Mouse (Mus musculus) MEL (cell line): ENCODE results near the gene Tex35. TPM values are rescaled to one million over a fixed set of nuclear protein-coding genes. Genes with fewer than 3 reads are reported as not detected.

Experiments
- DNase-seq: peaks from one replicate; pipeline ENCODE4 v3.0.0; 2011; ENCODE audit warnings: low read depth, low spot score
- H3K27ac ChIP-seq: 2 replicates; pipeline ENCODE4 v1.5.1; 2012; ENCODE audit warnings: low read depth, mild to moderate bottlenecking, control low read depth, low read length, moderate library complexity; ENCODE audit not compliant: control insufficient read depth
- H3K27me3 ChIP-seq, 2 experiments: fragments of 150-350 bp in 1 of 2; sonication (generic) in 1 of 2; 2 replicates each; pipeline ENCODE4 v1.6.1; 2012; ENCODE audit warnings: low read length in 2 of 2, mild to moderate bottlenecking in 2 of 2, improper control_type of control experiment in 1 of 2, moderate library complexity in 1 of 2; ENCODE audit not compliant: insufficient read depth in 2 of 2, control insufficient read depth in 1 of 2
- H3K36me3 ChIP-seq, 2 experiments: 2 replicates each; pipeline ENCODE4 v1.6.1; 2012 to 2014; ENCODE audit warnings: low read length in 2 of 2, improper control_type of control experiment in 1 of 2, inconsistent platforms in 1 of 2, mild to moderate bottlenecking in 1 of 2; ENCODE audit not compliant: insufficient read depth in 2 of 2, control insufficient read depth in 1 of 2
- H3K4me1 ChIP-seq, 2 experiments: fragments of 150-350 bp in 1 of 2; sonication (generic) in 1 of 2; 2 replicates each; pipeline ENCODE4 v1.6.1; 2012; ENCODE audit warnings: low read length in 2 of 2, improper control_type of control experiment in 1 of 2, mild to moderate bottlenecking in 1 of 2; ENCODE audit not compliant: insufficient read depth in 2 of 2, control insufficient read depth in 1 of 2
- H3K4me3 ChIP-seq, 2 experiments: fragments of 150-350 bp in 1 of 2; sonication (generic) in 1 of 2; 2 replicates each; pipeline ENCODE4 v1.5.1; 2012; ENCODE audit warnings: low read depth in 2 of 2, low read length in 2 of 2, mild to moderate bottlenecking in 2 of 2, moderate library complexity in 2 of 2, control low read depth in 1 of 2, improper control_type of control experiment in 1 of 2; ENCODE audit not compliant: control insufficient read depth in 1 of 2, insufficient read depth in 1 of 2
- H3K79me2 ChIP-seq: 2 replicates; pipeline ENCODE4 v1.6.1; 2012; ENCODE audit warnings: mild to moderate bottlenecking, low read length, moderate library complexity; ENCODE audit not compliant: control insufficient read depth, poor library complexity, insufficient read depth
- H3K9ac ChIP-seq: 2 replicates; pipeline ENCODE4 v1.6.1; 2012; ENCODE audit warnings: low read depth, mild to moderate bottlenecking, control low read depth, low read length, moderate library complexity; ENCODE audit not compliant: control insufficient read depth, poor library complexity, severe bottlenecking
- H3K9me3 ChIP-seq: fragments of 150-350 bp; sonication (generic); replicated peaks from 2 replicates; pipeline ENCODE4 v1.6.1; 2012; ENCODE audit warnings: mild to moderate bottlenecking, low read length, improper control_type of control experiment, moderate library complexity; ENCODE audit not compliant: insufficient read depth
- BHLHE40 ChIP-seq: IDR thresholded peaks from 2 replicates; pipeline ENCODE4 v1.6.1; 2012; ENCODE audit warnings: low read depth, mild to moderate bottlenecking, inconsistent platforms, low read length, improper control_type of control experiment, borderline replicate concordance
- CHD1 ChIP-seq: IDR thresholded peaks from 2 replicates; pipeline ENCODE4 v1.6.1; 2012; ENCODE audit warnings: low read depth, mild to moderate bottlenecking, inconsistent platforms, low read length, improper control_type of control experiment
- CTCF ChIP-seq, 3 experiments: IDR thresholded peaks in 2 of 3; conservative IDR thresholded peaks in 1 of 3; 2 replicates each; pipeline ENCODE4 v1.5.1; 2011 to 2012; ENCODE audit warnings: low read length in 3 of 3, low read depth in 2 of 3, mild to moderate bottlenecking in 2 of 3, improper control_type of control experiment in 1 of 3, inconsistent platforms in 1 of 3, mixed read lengths in 1 of 3, moderate library complexity in 1 of 3; ENCODE audit not compliant: control insufficient read depth in 1 of 3, insufficient read depth in 1 of 3, poor library complexity in 1 of 3, severe bottlenecking in 1 of 3
- ELF1 ChIP-seq: IDR thresholded peaks from 2 replicates; pipeline ENCODE4 v1.6.1; 2014; ENCODE audit warnings: low read depth, mild to moderate bottlenecking, inconsistent platforms, low read length, improper control_type of control experiment, moderate library complexity
- GABPA ChIP-seq: IDR thresholded peaks from 2 replicates; pipeline ENCODE4 v1.6.1; 2012; ENCODE audit warnings: low read depth, mild to moderate bottlenecking, inconsistent platforms, low read length, improper control_type of control experiment, moderate library complexity
- GATA1 ChIP-seq: IDR thresholded peaks from 2 replicates; pipeline ENCODE4 v1.6.1; 2011; ENCODE audit warnings: low read depth, low read length, improper control_type of control experiment
- HCFC1 ChIP-seq: IDR thresholded peaks from 2 replicates; pipeline ENCODE4 v1.6.1; 2012; ENCODE audit warnings: low read depth, mild to moderate bottlenecking, inconsistent platforms, low read length, improper control_type of control experiment, moderate library complexity
- JUND ChIP-seq: IDR thresholded peaks from 2 replicates; pipeline ENCODE4 v1.6.1; 2011; ENCODE audit warnings: low read depth, mild to moderate bottlenecking, improper control_type of control experiment, low read length
- KAT2A ChIP-seq: conservative IDR thresholded peaks from 2 replicates; pipeline ENCODE4 v1.6.1; 2012; ENCODE audit warnings: low read depth, low read length, improper control_type of control experiment, inconsistent platforms
- MAX ChIP-seq: IDR thresholded peaks from 2 replicates; pipeline ENCODE4 v1.6.1; 2011; ENCODE audit warnings: low read length, improper control_type of control experiment
- MAZ ChIP-seq: IDR thresholded peaks from 2 replicates; pipeline ENCODE4 v1.6.1; 2012; ENCODE audit warnings: low read depth, mild to moderate bottlenecking, inconsistent platforms, low read length, improper control_type of control experiment
- POLR2A ChIP-seq, 2 experiments: IDR thresholded peaks; 2 replicates each; pipeline ENCODE4 v1.6.1; 2011 to 2012; ENCODE audit warnings: low read length in 2 of 2, mild to moderate bottlenecking in 2 of 2, control low read depth in 1 of 2, improper control_type of control experiment in 1 of 2, low read depth in 1 of 2, moderate library complexity in 1 of 2; ENCODE audit not compliant: control insufficient read depth in 1 of 2, insufficient read depth in 1 of 2, poor library complexity in 1 of 2
- POLR2AphosphoS5 ChIP-seq: IDR thresholded peaks from 2 replicates; pipeline ENCODE4 v1.6.1; 2012; ENCODE audit warnings: low read depth, borderline replicate concordance, mild to moderate bottlenecking, inconsistent platforms, low read length, moderate library complexity, mixed read lengths
- RAD21 ChIP-seq: IDR thresholded peaks from 2 replicates; pipeline ENCODE4 v1.6.1; 2011; ENCODE audit warnings: mild to moderate bottlenecking, low read depth, low read length, improper control_type of control experiment
- RCOR1 ChIP-seq: IDR thresholded peaks from 2 replicates; pipeline ENCODE4 v1.6.1; 2012; ENCODE audit warnings: low read depth, mild to moderate bottlenecking, inconsistent platforms, low read length, improper control_type of control experiment
- SMC3 ChIP-seq: IDR thresholded peaks from 2 replicates; pipeline ENCODE4 v1.6.1; 2011; ENCODE audit warnings: low read depth, low read length, improper control_type of control experiment
- TCF12 ChIP-seq: IDR thresholded peaks from 2 replicates; pipeline ENCODE4 v1.6.1; 2014; ENCODE audit warnings: low read depth, mild to moderate bottlenecking, inconsistent platforms, low read length, improper control_type of control experiment, moderate library complexity
- USF2 ChIP-seq, 2 experiments: IDR thresholded peaks; 2 replicates each; pipeline ENCODE4 v1.6.1; 2011 to 2012; ENCODE audit warnings: improper control_type of control experiment in 2 of 2, low read length in 2 of 2, borderline replicate concordance in 1 of 2, inconsistent platforms in 1 of 2, low read depth in 1 of 2, mild to moderate bottlenecking in 1 of 2; ENCODE audit not compliant: insufficient read depth in 1 of 2
- ZC3H11A ChIP-seq: IDR thresholded peaks from 2 replicates; pipeline ENCODE4 v1.6.1; 2012; ENCODE audit warnings: low read depth, mild to moderate bottlenecking, inconsistent platforms, low read length, improper control_type of control experiment
- ZKSCAN1 ChIP-seq: IDR thresholded peaks from 2 replicates; pipeline ENCODE4 v1.6.1; 2012; ENCODE audit warnings: low read depth, mild to moderate bottlenecking, inconsistent platforms, low read length, improper control_type of control experiment, moderate library complexity
- ZMIZ1 ChIP-seq: IDR thresholded peaks from 2 replicates; pipeline ENCODE4 v1.6.1; 2012; ENCODE audit warnings: low read depth, mild to moderate bottlenecking, inconsistent platforms, low read length, improper control_type of control experiment, moderate library complexity
- ZNF384 ChIP-seq: IDR thresholded peaks from 2 replicates; pipeline ENCODE4 v1.6.1; 2012; ENCODE audit warnings: low read depth, mild to moderate bottlenecking, inconsistent platforms, low read length, improper control_type of control experiment
- polyA plus RNA-seq, 2 experiments: library from polyadenylated mRNA; stranded (reverse) in 1 of 2; unstranded in 1 of 2; fragments of >175 nt in 1 of 2; fragments of >200 nt in 1 of 2; gene quantifications; 2 replicates each; pipeline versions ENCODE4 v1.2.1 to v1.2.4; 2012; ENCODE audit warnings: low replicate concordance in 2 of 2, low read depth in 1 of 2; ENCODE audit not compliant: insufficient read length in 2 of 2, insufficient read depth in 1 of 2, missing spikeins in 1 of 2
- total RNA-seq: library from RNA; depleted of rRNA; stranded (reverse); fragments of 300-350 nt; gene quantifications from 2 replicates; pipeline ENCODE4 v1.2.3, GENCODE M21; 2012

Gene Tex35
- total and polyA plus RNA-seq, 3 experiments = not detected

DNA sequence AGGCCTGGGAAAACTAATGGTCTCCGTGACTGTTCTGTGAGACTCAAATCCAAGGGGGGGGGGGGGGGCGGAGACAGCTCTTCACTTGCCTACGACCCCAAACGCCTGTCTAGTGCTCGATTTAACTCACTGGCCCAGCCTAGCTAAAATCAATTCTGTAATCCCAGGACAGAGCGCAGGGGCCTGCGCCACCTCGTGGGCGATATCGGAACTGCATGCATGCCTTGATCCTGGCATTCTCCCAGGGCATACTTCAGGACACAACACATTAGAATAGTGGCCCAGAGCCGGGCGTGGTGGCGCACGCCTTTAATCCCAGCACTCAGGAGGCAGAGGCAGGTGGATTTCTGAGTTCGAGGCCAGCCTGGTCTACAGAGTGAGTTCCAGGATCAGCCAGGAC is 32.2 kb downstream of the Tex35 start:
- Histone ChIP-seq H3K9ac (no peak overlapping the region), H3K27me3 (no peaks in the 10 kb centered on the region), H3K27ac (no peak overlapping the region), H3K4me1 (no peaks in the 10 kb centered on the region), H3K79me2 (no peaks in the 10 kb centered on the region), H3K36me3 (no peaks in the 10 kb centered on the region), H3K9me3 (no peaks in the 10 kb centered on the region), H3K4me3 (peak overlapping the region; percentile 54)
- TF ChIP-seq MAX = peak; percentile 18; the same call in 1 of the 2 replicates
- TF ChIP-seq ZC3H11A = peak; percentile 84
- TF ChIP-seq RAD21 = peak; percentile 59
- peak; percentile 82 for TF ChIP-seq SMC3
- TF ChIP-seq ELF1 = no peak
- TF ChIP-seq CTCF (IDR thresholded peaks at IDR 0.05 in 2 of 3, conservative IDR thresholded peaks at IDR 0.05 in 1 of 3; ENCODE audit: control insufficient read depth in 1 of 3, insufficient read depth in 1 of 3, low read depth in 2 of 3, low read length in 3 of 3, poor library complexity in 1 of 3, severe bottlenecking in 1 of 3) = peak; percentile 61 to 83 (median 78)
- TF ChIP-seq ZKSCAN1 = no peak
- peak; percentile 69 for DNase-seq

- no peak for TF ChIP-seq JUND
- TF ChIP-seq GATA1 = no peak
- no peak for TF ChIP-seq ZMIZ1
- no peak for TF ChIP-seq USF2 (IDR thresholded peaks at IDR 0.05; ENCODE audit: borderline replicate concordance in 1 of 2, insufficient read depth in 1 of 2, low read depth in 1 of 2, low read length in 2 of 2)
- no peak for TF ChIP-seq RAD21
- no peak for TF ChIP-seq MAX
- TF ChIP-seq CTCF (IDR thresholded peaks at IDR 0.05 in 2 of 3, conservative IDR thresholded peaks at IDR 0.05 in 1 of 3; ENCODE audit: control insufficient read depth in 1 of 3, insufficient read depth in 1 of 3, low read depth in 2 of 3, low read length in 3 of 3, poor library complexity in 1 of 3, severe bottlenecking in 1 of 3) = no peak
- no peak for TF ChIP-seq MAZ
- TF ChIP-seq BHLHE40 = no peak
- no peak for TF ChIP-seq ZNF384
- no peak for TF ChIP-seq GABPA
- TF ChIP-seq HCFC1 = no peak
- TF ChIP-seq CHD1 = no peak
- TF ChIP-seq KAT2A = no peak
- no peak for TF ChIP-seq POLR2A (IDR thresholded peaks at IDR 0.05; ENCODE audit: control insufficient read depth in 1 of 2, insufficient read depth in 1 of 2, low read depth in 1 of 2, low read length in 2 of 2, poor library complexity in 1 of 2)
- no peak for TF ChIP-seq SMC3
- TF ChIP-seq POLR2AphosphoS5 = no peak
- no peak for TF ChIP-seq TCF12
- TF ChIP-seq RCOR1 = no peak
- no peak for DNase-seq
- H3K27ac ChIP-seq = no peak overlapping the region
These were observed 33.5 kb downstream of the Tex35 start for GRCm38 (mm10) chr1:157074937-157075336.

More at GRCm38 (mm10) chr1:157074937-157075336, 33.5 kb downstream of the Tex35 start:
- no peaks in the 10 kb centered on the region for H3K27me3 ChIP-seq
- no peaks in the 10 kb centered on the region for H3K4me1 ChIP-seq
- H3K9me3 ChIP-seq = no peaks in the 10 kb centered on the region
- no peaks in the 10 kb centered on the region for H3K79me2 ChIP-seq
- H3K4me3 ChIP-seq = no peak overlapping the region
- no peak overlapping the region for H3K9ac ChIP-seq
- no peaks in the 10 kb centered on the region for H3K36me3 ChIP-seq
